Mouse (Mus musculus) forebrain, embryonic 11.5 days (tissue): ENCODE measurements around the gene Dsn1. TPM values are rescaled to one million over a fixed set of nuclear protein-coding genes. Genes with fewer than 3 reads are reported as not detected.

Source experiments
- ATAC-seq: fragments of 200-750 bp; cut with Nextera tagmentation; replicated peaks from 2 replicates; pipeline ENCODE4 v1.8.0; 2017; ENCODE audit warnings: moderate TSS enrichment; ENCODE audit not compliant: low FRiP score
- DNase-seq: peaks from one replicate; pipeline ENCODE4 v3.0.0-alpha.2; 2017; ENCODE audit warnings: low spot score
- H3K27ac ChIP-seq: fragments of 300-500 bp; sonication (generic); 2 replicates; pipeline ENCODE4 v1.5.1; 2014; ENCODE audit warnings: low read depth, low read length
- H3K27me3 ChIP-seq: fragments of 300-500 bp; sonication (generic); 2 replicates; pipeline ENCODE4 v1.6.1; 2014; ENCODE audit warnings: mild to moderate bottlenecking, low read length, mixed read lengths; ENCODE audit not compliant: control insufficient read depth, insufficient read depth
- H3K36me3 ChIP-seq: fragments of 300-500 bp; sonication (generic); 2 replicates; pipeline ENCODE4 v1.6.1; 2014; ENCODE audit warnings: mild to moderate bottlenecking, low read length, moderate library complexity, mixed read lengths; ENCODE audit not compliant: control insufficient read depth, insufficient read depth
- H3K4me1 ChIP-seq: fragments of 300-500 bp; sonication (generic); replicated peaks from 2 replicates; pipeline ENCODE4 v1.6.1; 2014; ENCODE audit warnings: low read length, mixed read lengths; ENCODE audit not compliant: control insufficient read depth, insufficient read depth
- H3K4me2 ChIP-seq: fragments of 300-500 bp; sonication (generic); 2 replicates; pipeline ENCODE4 v1.6.1; 2014; ENCODE audit warnings: low read depth, mild to moderate bottlenecking, low read length, moderate library complexity, mixed read lengths; ENCODE audit not compliant: severe bottlenecking
- H3K4me3 ChIP-seq: fragments of 300-500 bp; sonication (generic); 2 replicates; pipeline ENCODE4 v1.5.1; 2014; ENCODE audit warnings: low read depth, low read length
- H3K9ac ChIP-seq: fragments of 300-500 bp; sonication (generic); 2 replicates; pipeline ENCODE4 v1.6.1; 2014; ENCODE audit warnings: low read length
- H3K9me3 ChIP-seq: fragments of 300-500 bp; sonication (generic); 2 replicates; pipeline ENCODE4 v1.6.1; 2016; ENCODE audit warnings: low read length, mixed read lengths; ENCODE audit not compliant: control insufficient read depth
- WGBS: fragments of 180-500 bp; shearing (Covaris S2); extraction: QIAGEN DNeasy Blood & Tissue Kit; methylation state at CpG from one replicate; pipeline ENCODE4 v1.1.7; 2014; 5-methylcytosine and 5-hydroxymethylcytosine counted together
- polyA plus RNA-seq: library from polyadenylated mRNA; unstranded; fragments of >200 nt; fragmentation: Nextera tagmentation; extraction: Ambion mirVana; gene quantifications from 2 replicates; pipeline ENCODE4 v1.2.1, GENCODE M21; 2014

Gene Dsn1
- polyA plus RNA-seq, 1 experiment from 2014 or later: 64.4 TPM

DNA sequence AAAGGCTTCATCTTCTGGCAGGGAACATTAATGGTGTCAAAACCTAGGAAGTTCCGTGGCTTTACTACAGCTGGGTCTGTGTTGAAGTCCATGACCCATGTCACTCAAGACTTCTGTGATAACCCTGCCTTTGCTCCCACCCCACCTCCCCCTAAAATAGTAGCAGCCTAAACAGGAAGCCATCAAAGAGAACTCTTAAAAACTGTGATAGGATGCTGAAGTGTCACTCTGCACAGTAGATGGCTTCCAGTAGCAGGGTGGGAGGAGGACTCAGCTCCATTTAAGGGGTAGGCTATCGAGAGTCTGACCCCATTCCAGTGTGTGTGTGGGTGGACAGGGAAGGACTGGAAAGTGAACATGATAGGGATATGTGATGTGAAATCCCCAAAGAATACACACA, 32.0 kb downstream of the Dsn1 start:
- WGBS: 80% methylated on average over 2 of the region's 2 CpGs
- no peaks in the 10 kb centered on the region for H3K36me3 ChIP-seq

GRCm38 (mm10) chr2:156973316-156974100, 33.4 kb downstream of the Dsn1 start:
- Histone ChIP-seq H3K27ac (no peak overlapping the region), H3K4me1 (no peaks in the 10 kb centered on the region), H3K36me3 (no peaks in the 10 kb centered on the region), H3K27me3 (no peaks in the 10 kb centered on the region), H3K4me3 (no peak overlapping the region), H3K9ac (no peak overlapping the region), H3K9me3 (no peaks in the 10 kb centered on the region), H3K4me2 (no peak overlapping the region)
- DNase-seq (no peak), ATAC-seq (no peak)
- WGBS: 86% methylated on average over 5 of the region's 5 CpGs

More for the DNA sequence above, 32.0 kb downstream of the Dsn1 start:
- H3K27me3 ChIP-seq: no peaks in the 10 kb centered on the region
- H3K4me3 ChIP-seq: no peak overlapping the region
- no peaks in the 10 kb centered on the region for H3K4me1 ChIP-seq
- no peak overlapping the region for H3K27ac ChIP-seq
- H3K9me3 ChIP-seq: no peaks in the 10 kb centered on the region
- DNase-seq (no peak), ATAC-seq (no peak)
- H3K4me2 ChIP-seq: no peak overlapping the region
- no peak overlapping the region for H3K9ac ChIP-seq

DNA sequence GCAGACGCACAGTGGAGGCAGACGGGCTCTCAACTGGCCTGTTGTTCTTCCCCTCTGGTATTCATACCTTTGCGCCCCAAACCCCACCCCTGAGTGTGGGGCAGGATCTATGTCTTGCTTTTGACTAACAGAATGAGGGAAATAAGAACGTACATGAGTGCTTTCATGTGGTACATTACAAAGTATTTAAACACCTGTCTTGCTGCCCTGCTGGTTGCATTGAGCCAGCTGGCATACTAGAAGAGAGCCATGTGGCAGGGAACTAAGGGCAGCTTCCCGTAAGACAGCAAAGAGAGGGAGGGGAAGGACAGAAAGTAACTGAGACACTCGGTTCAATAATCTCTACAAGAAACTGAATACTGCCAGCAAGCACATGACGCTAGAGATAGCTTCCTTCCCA, 36.7 kb downstream of the Dsn1 start:
- Histone ChIP-seq H3K36me3 (no peaks in the 10 kb centered on the region), H3K4me1 (no peaks in the 10 kb centered on the region), H3K9me3 (no peaks in the 10 kb centered on the region), H3K4me3 (no peak overlapping the region), H3K27me3 (no peaks in the 10 kb centered on the region), H3K27ac (no peak overlapping the region), H3K4me2 (no peak overlapping the region), H3K9ac (no peak overlapping the region)
- WGBS: 84% methylated on average over 7 of the region's 7 CpGs
- DNase-seq (no peak), ATAC-seq (no peak)

- 74% methylated on average over 4 of the region's 4 CpGs for WGBS
- no peaks in the 10 kb centered on the region for H3K9me3 ChIP-seq
- no peaks in the 10 kb centered on the region for H3K4me1 ChIP-seq
- ATAC-seq (no peak), DNase-seq (no peak)
- no peak overlapping the region for H3K9ac ChIP-seq
- no peak overlapping the region for H3K4me3 ChIP-seq
- H3K27ac ChIP-seq: no peak overlapping the region
- no peaks in the 10 kb centered on the region for H3K27me3 ChIP-seq
- no peak overlapping the region for H3K4me2 ChIP-seq
- H3K36me3 ChIP-seq: no peaks in the 10 kb centered on the region; the same call in 1 of the 2 replicates
Observed at GRCm38 (mm10) chr2:156968501-156968900, 38.5 kb downstream of the Dsn1 start.

- H3K4me3 ChIP-seq: no peak overlapping the region
- DNase-seq: no peak
- no peaks in the 10 kb centered on the region for H3K4me1 ChIP-seq
- H3K9me3 ChIP-seq: no peaks in the 10 kb centered on the region
- H3K4me2 ChIP-seq: no peak overlapping the region
- no peaks in the 10 kb centered on the region for H3K27me3 ChIP-seq
- no peaks in the 10 kb centered on the region; the same call in 1 of the 2 replicates for H3K36me3 ChIP-seq
- H3K27ac ChIP-seq: no peak overlapping the region
- no peak for ATAC-seq
- no peak overlapping the region for H3K9ac ChIP-seq
- WGBS: 88% methylated on average over 6 of the region's 6 CpGs
Observed at GRCm38 (mm10) chr2:156967388-156967787, 39.6 kb downstream of the Dsn1 start.

DNA sequence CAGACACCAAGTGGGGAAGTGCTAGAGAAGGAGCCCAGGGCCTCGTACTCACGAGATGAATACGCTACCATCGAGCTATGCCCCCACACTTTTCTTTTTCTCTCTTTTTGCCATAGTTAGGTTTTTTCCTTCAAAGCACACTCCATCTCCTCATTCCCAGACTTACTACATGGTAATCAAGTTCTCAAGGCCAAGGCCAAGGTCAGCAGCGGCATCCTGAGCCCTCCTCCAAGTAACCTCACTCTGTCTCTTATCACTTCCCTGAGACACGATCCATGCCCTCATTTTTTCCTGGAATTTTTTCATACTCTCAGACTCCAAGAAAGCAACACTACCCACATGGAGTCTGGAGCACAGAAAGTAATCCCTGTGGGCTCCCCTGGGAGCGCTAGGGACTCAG, 43.1 kb downstream of the Dsn1 start:
- 90% methylated on average over 7 of the region's 7 CpGs for WGBS
- H3K4me3 ChIP-seq: no peak overlapping the region
- H3K4me1 ChIP-seq: no peaks in the 10 kb centered on the region
- no peak overlapping the region for H3K4me2 ChIP-seq
- ATAC-seq (no peak), DNase-seq (no peak)
- H3K27ac ChIP-seq: no peak overlapping the region
- no peaks in the 10 kb centered on the region for H3K27me3 ChIP-seq
- no peaks in the 10 kb centered on the region for H3K9me3 ChIP-seq
- no peaks in the 10 kb centered on the region; the same call in 1 of the 2 replicates for H3K36me3 ChIP-seq
- no peak overlapping the region for H3K9ac ChIP-seq

DNA sequence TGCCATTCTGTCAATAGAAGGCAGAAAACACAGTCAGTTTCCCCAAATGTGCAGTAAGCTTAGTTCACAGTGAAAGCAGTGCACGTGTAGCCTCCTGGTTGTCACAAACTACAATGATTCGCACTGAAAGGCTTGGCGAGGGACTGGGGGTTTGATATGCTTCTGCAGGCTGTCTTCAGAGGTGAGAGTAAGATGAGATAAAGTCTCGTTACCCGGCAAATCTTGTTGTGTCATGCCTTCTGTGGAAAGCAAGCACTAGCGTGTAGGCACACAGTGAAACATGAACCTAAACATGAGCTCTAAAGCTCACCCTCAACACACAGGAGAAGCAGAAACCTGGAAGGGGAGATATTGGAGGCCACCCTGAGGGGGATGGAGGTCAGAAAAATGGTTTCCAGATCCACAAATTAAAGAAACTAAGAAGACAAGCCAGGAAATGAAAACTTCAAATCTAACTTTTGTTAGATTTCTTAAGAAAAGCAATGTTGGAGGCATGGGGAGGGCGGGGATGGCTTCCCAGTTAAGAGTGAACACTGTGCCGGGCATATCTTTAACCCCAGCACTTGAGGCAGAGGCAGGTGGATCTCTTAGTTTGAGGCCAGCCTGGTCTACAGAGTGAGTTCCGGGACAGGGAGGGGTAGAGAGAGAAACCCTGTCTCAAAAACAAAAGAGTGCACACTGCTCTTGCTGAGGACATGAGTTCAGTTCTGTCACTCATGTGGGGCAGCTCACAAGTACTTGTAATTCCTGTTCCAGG, 48.3 kb downstream of the Dsn1 start:
- Histone ChIP-seq H3K36me3 (no peaks in the 10 kb centered on the region), H3K4me3 (no peak overlapping the region), H3K4me1 (no peaks in the 10 kb centered on the region), H3K9me3 (no peaks in the 10 kb centered on the region), H3K4me2 (no peak overlapping the region), H3K27me3 (no peaks in the 10 kb centered on the region), H3K9ac (no peak overlapping the region), H3K27ac (no peak overlapping the region)
- DNase-seq: no peak
- no peak for ATAC-seq
- WGBS: 88% methylated on average over 9 of the region's 9 CpGs

- no peaks in the 10 kb centered on the region for H3K36me3 ChIP-seq
- H3K4me3 ChIP-seq: no peak overlapping the region
- no peak overlapping the region for H3K9ac ChIP-seq
- WGBS: 90% methylated on average over 2 of the region's 2 CpGs
- no peaks in the 10 kb centered on the region for H3K9me3 ChIP-seq
- H3K27me3 ChIP-seq: no peaks in the 10 kb centered on the region
- no peaks in the 10 kb centered on the region for H3K4me1 ChIP-seq
- no peak overlapping the region for H3K4me2 ChIP-seq
- DNase-seq (no peak), ATAC-seq (no peak)
- H3K27ac ChIP-seq: no peak overlapping the region
Observed at GRCm38 (mm10) chr2:156957035-156957434, 49.9 kb downstream of the Dsn1 start.
